Mouse (Mus musculus): ENCODE results near the gene B4gat1.
"Not testable (repeated sequence)": the region's sequence is repeated elsewhere in the genome, so short reads cannot be mapped to it uniquely, and the experiment has no call there.

The B4gat1 gene

DNA sequence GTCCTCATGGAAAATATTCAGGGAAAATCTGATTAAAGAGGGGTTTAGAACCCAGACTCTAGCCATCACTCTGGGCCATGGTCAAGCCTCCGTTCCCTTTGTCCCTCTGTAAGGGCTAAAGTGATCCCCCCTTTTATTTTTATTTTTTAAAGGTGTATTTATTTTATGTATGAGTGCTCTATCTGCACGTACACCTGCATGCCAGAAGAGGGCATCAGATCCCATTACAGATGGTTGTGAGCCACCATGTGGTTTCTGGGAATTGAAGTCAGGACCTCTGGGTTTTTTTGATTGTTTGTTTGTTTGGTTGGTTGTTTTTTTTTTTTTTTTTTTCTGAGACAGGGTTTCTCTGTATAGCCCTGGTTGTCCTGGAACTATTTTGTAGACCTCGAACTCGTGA is 47.9 kb downstream of the B4gat1 start:
- DNase-seq, result not testable (repeated sequence)

DNA sequence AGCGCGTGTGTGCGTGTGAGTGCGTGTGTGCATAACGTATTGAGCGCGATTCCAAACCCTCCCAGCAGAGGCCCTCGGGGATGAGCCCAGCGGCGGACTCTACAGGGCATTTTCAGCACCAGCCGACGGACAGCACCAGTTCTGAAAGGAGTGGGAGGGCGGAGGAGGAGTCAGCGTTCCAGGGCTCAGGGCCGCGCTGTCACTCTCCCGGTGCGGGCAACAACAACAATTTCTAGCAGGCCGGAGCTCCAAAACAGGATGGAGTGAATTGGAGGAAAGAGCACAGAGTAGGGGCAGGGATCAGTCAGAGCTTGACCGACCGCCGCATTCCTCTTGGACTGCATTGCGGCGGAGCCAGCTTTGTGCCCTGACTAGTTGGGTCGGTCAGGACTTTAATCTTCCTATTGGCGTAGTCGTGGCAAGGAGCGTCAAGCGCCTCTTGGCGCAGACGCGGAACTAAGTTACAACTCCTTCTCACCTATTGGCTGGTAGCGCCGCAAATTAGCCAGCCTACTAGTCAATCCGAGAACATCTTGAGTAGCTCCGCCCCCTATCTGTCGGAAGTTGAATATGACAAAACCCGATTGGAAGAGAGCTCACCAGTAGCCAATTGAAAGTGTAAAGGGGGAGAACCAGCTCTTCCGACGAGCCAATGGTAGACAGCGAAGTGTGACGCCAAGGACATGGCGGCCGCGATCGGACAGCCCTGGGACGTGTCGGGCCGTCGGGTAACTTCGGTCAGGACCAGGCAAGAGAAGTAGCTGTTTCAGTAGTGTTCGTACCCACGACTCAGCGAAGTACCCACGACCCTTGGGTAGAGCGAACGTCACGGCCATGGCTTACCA is 49.5 kb downstream of the B4gat1 start, which contains the start of gene Yif1a:
Gene Yif1a (plus strand): TSS at position 655 of the 845 bp plus-strand sequence.
- peak; percentile 96 for DNase-seq

DNA sequence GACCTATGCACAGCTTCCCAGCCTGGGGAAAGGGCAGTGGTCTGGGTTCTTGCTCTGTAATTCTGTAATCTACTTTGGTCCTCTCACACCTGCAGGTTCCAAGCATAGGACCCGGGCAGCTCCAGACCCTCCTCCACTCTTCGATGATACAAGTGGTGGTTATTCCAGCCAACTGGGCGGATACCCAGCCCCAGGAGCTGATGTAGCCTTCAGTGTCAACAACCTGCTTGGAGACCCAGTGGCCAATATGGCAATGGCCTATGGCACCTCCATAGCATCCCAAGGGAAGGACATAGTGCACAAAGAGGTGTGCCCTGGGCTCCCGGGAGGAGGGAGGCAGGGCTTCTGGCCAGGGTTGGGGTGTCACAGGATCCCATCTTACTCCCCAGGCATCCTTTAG is 50.7 kb downstream of the B4gat1 start:
- no peak for DNase-seq

All from lung, postnatal 14 days (tissue).